Mouse (Mus musculus): ENCODE results near the gene Usp33. TPM values are rescaled to one million over a fixed set of nuclear protein-coding genes. Genes with fewer than 3 reads are reported as not detected.

Gene Usp33
- total and polyA plus RNA-seq, 2 experiments from 2014 or later, result 16.4 to 21.7 TPM

DNA sequence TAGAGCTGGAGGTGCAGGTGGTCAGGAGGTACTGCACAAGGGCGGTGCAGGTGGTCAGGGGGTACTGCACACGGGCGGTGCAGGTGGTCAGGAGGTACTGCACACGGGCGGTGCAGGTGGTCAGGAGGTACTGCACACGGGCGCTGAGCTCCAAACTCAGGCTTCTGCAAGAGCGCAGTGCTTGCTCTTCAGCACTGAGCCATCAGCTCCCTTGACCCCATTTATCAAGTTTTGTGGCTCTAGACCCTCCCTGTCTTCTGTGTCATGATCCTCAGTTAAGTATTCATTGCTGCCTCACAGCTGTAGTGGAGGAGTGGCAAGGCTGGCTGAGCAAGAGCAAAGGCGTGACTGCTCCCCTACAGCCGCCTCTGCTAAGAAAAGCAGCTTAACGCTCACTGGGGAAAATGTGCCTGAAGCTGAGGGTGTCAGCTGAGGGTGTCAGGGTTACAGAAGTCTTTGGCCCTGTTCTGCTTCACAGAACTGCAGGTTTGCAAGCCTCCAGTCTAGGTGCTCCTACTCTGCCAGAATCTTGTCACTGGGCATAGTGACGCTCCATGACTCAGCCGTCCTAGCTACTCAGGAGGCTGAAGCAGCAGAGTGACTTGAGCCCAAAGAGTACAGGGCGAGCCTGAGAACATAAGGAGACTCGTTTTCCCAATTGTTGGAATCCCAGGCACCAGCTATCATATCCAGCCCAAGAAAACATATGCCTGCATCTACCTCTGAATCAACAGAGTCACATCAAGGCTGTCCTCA, 13.6 kb upstream of the Usp33 start:
- Histone ChIP-seq H3K4me2 (ENCODE audit: low read depth, low read length) (no peak overlapping the region), H3K36me3 (replicated peaks; ENCODE audit: control insufficient read depth, insufficient read depth, low read length) (peaks cover 39% of the 10 kb centered on the region), H3K27me3 (ENCODE audit: control insufficient read depth, insufficient read depth, low read length) (no peaks in the 10 kb centered on the region), H3K4me3 (ENCODE audit: low read depth, low read length) (no peak overlapping the region), H3K9me3 (replicated peaks; ENCODE audit: control insufficient read depth, low read length) (no peaks in the 10 kb centered on the region), H3K4me1 (ENCODE audit: control insufficient read depth, insufficient read depth) (no peaks in the 10 kb centered on the region), H3K27ac (ENCODE audit: low read depth) (no peak overlapping the region), H3K9ac (replicated peaks; ENCODE audit: low read depth, low read length) (no peak overlapping the region)
- 81% methylated on average over 15 of the region's 15 CpGs for WGBS
- DNase-seq (ENCODE audit: low spot score), result no peak
- TF ChIP-seq CTCF (IDR thresholded peaks at IDR 0.05; ENCODE audit: low read depth) (no peak), EP300 (IDR thresholded peaks at IDR 0.05; ENCODE audit: low read depth) (no peak)
- ATAC-seq (ENCODE audit: insufficient read depth, low read depth), result no peak

DNA sequence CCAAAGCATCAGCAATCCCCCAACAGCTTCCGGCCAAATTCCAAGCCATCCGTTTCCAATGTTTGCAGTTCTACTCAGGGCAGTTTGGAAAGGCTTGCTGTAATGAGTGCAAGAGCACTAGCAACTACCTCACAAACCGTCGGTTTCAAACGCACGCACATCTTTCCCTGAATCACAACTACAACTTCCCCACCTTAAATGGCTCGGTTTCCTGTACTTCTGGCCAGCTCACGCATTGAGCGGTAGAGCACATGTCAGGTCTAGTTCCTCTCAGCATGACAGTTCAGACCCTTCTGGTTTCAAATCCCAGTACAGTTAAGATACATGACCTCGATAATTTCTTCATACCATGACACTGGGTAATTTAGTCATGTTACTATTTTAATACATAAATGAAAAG, 12.6 kb upstream of the Usp33 start:
- H3K9ac ChIP-seq (replicated peaks; ENCODE audit: low read depth, low read length), result no peak overlapping the region
- H3K27ac ChIP-seq (ENCODE audit: low read depth), result no peak overlapping the region
- no peak for TF ChIP-seq CTCF (IDR thresholded peaks at IDR 0.05; ENCODE audit: low read depth)
- no peak for TF ChIP-seq EP300 (IDR thresholded peaks at IDR 0.05; ENCODE audit: low read depth)
- no peaks in the 10 kb centered on the region for H3K9me3 ChIP-seq (replicated peaks; ENCODE audit: control insufficient read depth, low read length)
- 87% methylated on average over 10 of the region's 10 CpGs for WGBS
- DNase-seq (ENCODE audit: low spot score) (no peak), ATAC-seq (ENCODE audit: insufficient read depth, low read depth) (no peak)
- no peaks in the 10 kb centered on the region for H3K4me1 ChIP-seq (ENCODE audit: control insufficient read depth, insufficient read depth)
- H3K4me3 ChIP-seq (ENCODE audit: low read depth, low read length), result no peak overlapping the region
- peaks cover 39% of the 10 kb centered on the region for H3K36me3 ChIP-seq (replicated peaks; ENCODE audit: control insufficient read depth, insufficient read depth, low read length)
- no peaks in the 10 kb centered on the region for H3K27me3 ChIP-seq (ENCODE audit: control insufficient read depth, insufficient read depth, low read length)
- no peak overlapping the region for H3K4me2 ChIP-seq (ENCODE audit: low read depth, low read length)

DNA sequence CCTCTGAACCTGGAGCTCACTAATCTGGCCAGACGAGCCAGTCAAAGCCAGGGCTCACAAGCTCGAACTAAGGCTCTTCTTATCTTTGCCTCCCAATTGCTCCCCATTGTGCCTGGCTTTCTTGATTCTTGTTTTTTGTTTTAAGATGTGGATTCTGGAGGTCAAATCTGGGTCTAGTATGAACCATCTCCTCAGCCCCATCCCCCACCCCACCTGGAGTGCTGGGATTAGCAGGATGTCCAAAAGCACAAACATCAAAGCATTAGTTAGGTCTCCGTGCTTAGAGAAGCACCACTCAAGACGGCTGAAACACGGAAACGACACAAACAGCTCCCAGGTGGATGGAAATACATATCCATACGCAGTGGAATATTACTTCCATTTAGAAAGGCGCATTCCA, 10.2 kb upstream of the Usp33 start:
- no peaks in the 10 kb centered on the region for H3K4me1 ChIP-seq (ENCODE audit: control insufficient read depth, insufficient read depth)
- no peaks in the 10 kb centered on the region for H3K27me3 ChIP-seq (ENCODE audit: control insufficient read depth, insufficient read depth, low read length)
- H3K36me3 ChIP-seq (replicated peaks; ENCODE audit: control insufficient read depth, insufficient read depth, low read length), result peaks cover 39% of the 10 kb centered on the region
- H3K9ac ChIP-seq (replicated peaks; ENCODE audit: low read depth, low read length), result no peak overlapping the region
- 80% methylated on average over 8 of the region's 8 CpGs for WGBS
- ATAC-seq (ENCODE audit: insufficient read depth, low read depth) (no peak), DNase-seq (ENCODE audit: low spot score) (no peak)
- no peak overlapping the region for H3K4me2 ChIP-seq (ENCODE audit: low read depth, low read length)
- H3K27ac ChIP-seq (ENCODE audit: low read depth), result no peak overlapping the region
- no peak for TF ChIP-seq CTCF (IDR thresholded peaks at IDR 0.05; ENCODE audit: low read depth)
- H3K4me3 ChIP-seq (ENCODE audit: low read depth, low read length), result no peak overlapping the region
- H3K9me3 ChIP-seq (replicated peaks; ENCODE audit: control insufficient read depth, low read length), result no peaks in the 10 kb centered on the region

DNA sequence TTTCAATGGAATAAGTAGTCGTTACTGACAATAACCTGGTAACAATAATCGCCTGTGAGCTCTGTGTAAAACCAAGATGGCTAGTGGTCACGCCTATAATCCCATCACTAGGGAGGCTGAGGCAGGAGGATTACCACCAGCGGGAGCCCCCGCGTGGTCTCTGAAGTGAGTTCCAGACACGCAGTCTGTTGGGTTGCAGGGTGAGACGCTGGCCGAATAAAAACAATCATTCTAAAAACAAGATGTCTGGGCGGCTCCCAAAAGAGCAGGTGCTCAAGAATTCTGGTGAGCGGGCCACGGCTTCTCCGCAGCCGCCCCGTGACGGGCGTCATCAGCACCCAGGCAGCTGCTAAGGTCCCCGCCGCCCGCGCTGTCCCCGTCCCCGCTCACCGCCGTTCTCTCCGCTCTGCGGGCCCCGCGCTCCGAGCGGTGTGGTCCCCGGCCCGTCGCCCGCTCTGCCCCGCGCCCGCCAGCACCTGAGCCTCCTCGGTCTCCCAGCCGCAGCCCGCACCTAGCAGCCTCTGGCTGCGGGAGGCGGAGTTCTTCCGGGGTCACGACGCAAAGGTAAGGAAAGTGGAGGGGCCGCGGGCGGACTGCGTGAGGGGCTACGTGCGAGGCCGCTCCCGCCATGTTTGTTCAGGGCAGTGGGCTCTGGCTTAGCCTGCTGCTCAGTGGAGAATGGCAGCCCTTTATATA, 6.3 kb upstream of the Usp33 start, which contains the start of gene Miga1:
TSS of gene Miga1 (minus strand) at position 546 of the 696 bp plus-strand sequence.
- ATAC-seq (ENCODE audit: insufficient read depth, low read depth) (peak; percentile 91), DNase-seq (ENCODE audit: low spot score) (peak; percentile 71)
- Histone ChIP-seq H3K4me1 (ENCODE audit: control insufficient read depth, insufficient read depth) (no peaks in the 10 kb centered on the region), H3K27me3 (ENCODE audit: control insufficient read depth, insufficient read depth, low read length) (no peaks in the 10 kb centered on the region), H3K4me3 (ENCODE audit: low read depth, low read length) (peak within 1 kb of the TSS; percentile 78), H3K4me2 (ENCODE audit: low read depth, low read length) (peak within 1 kb of the TSS; percentile 61), H3K9me3 (replicated peaks; ENCODE audit: control insufficient read depth, low read length) (no peaks in the 10 kb centered on the region), H3K36me3 (replicated peaks; ENCODE audit: control insufficient read depth, insufficient read depth, low read length) (peaks cover 11% of the 10 kb centered on the region), H3K9ac (replicated peaks; ENCODE audit: low read depth, low read length) (peak within 1 kb of the TSS; percentile 71), H3K27ac (ENCODE audit: low read depth) (peak within 1 kb of the TSS; percentile 59)
- under 1% methylated on average over 53 of the region's 54 CpGs for WGBS
- no peak for TF ChIP-seq EP300 (IDR thresholded peaks at IDR 0.05; ENCODE audit: low read depth)
- TF ChIP-seq CTCF (IDR thresholded peaks at IDR 0.05; ENCODE audit: low read depth), result no peak

DNA sequence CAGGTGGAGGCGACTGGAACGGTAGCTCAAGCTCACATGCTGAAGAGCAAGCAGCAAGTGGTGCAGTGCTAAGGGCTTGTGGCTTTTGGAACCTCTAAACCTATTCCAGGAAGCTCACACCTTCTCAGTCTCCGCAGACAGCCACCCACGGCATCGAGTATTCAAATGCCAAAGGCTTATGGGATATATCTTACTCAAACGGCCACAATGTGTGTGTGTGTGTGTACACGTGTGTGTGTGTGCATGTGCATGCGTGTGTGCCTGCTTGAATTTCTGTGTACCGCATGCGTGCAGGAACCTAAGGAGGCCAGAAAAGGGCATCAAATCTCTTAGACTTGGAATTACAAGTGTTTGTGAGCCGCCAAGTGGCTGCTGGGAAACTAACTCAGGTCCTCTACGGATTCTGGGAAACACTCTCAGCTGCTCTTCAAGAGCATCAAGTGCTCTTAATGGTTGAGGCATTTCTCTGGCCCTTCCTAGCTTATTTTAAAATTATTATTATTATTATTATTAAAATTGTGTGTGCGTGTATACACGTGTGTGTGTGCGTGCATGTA, 3.2 kb upstream of the Usp33 start:
- ATAC-seq (ENCODE audit: insufficient read depth, low read depth), result no peak
- DNase-seq (ENCODE audit: low spot score), result no peak
- Histone ChIP-seq H3K4me3 (ENCODE audit: low read depth, low read length) (no peak overlapping the region), H3K4me2 (ENCODE audit: low read depth, low read length) (no peak overlapping the region), H3K36me3 (replicated peaks; ENCODE audit: control insufficient read depth, insufficient read depth, low read length) (no peaks in the 10 kb centered on the region), H3K9me3 (replicated peaks; ENCODE audit: control insufficient read depth, low read length) (no peaks in the 10 kb centered on the region), H3K9ac (replicated peaks; ENCODE audit: low read depth, low read length) (no peak overlapping the region), H3K27me3 (ENCODE audit: control insufficient read depth, insufficient read depth, low read length) (no peaks in the 10 kb centered on the region), H3K4me1 (ENCODE audit: control insufficient read depth, insufficient read depth) (peaks cover 7% of the 10 kb centered on the region; the same call in 1 of the 2 replicates), H3K27ac (ENCODE audit: low read depth) (no peak overlapping the region)
- whole genome bisulfite sequencing, result 82% methylated on average over 15 of the region's 15 CpGs
- TF ChIP-seq CTCF (IDR thresholded peaks at IDR 0.05; ENCODE audit: low read depth), result no peak
- no peak for TF ChIP-seq EP300 (IDR thresholded peaks at IDR 0.05; ENCODE audit: low read depth)

All from heart, postnatal 0 days (tissue).